Mouse (Mus musculus) G1E (cell line): ENCODE results near the gene Spag5.

Experiments
- CTCF ChIP-seq: IDR thresholded peaks from 2 replicates; pipeline ENCODE4 v1.5.1; 2012; ENCODE audit warnings: low read depth, low read length, inconsistent platforms, mixed read lengths
- GATA1 ChIP-seq: IDR thresholded peaks from 2 replicates; pipeline ENCODE4 v1.6.1; 2012; ENCODE audit warnings: borderline replicate concordance, low read length, inconsistent platforms, mixed read lengths
- GATA2 ChIP-seq: IDR thresholded peaks from 2 replicates; pipeline ENCODE4 v1.6.1; 2012; ENCODE audit warnings: low read depth, low read length, inconsistent platforms, borderline replicate concordance
- TAL1 ChIP-seq: conservative IDR thresholded peaks from 2 replicates; pipeline ENCODE4 v1.6.1; 2012; ENCODE audit warnings: low read depth, low read length, inconsistent platforms, mixed read lengths

- TF ChIP-seq GATA1 (no peak), CTCF (no peak), GATA2 (no peak), TAL1 (no peak)
Observed at GRCm38 (mm10) chr11:78337040-78337439, 35.7 kb downstream of the Spag5 start.
